8 mouse cellular contexts compared by ENCODE assay signal in genomic region chr7:44590402-44591347, GRCm38 (mm10). TPM values are rescaled to one million over a fixed set of nuclear protein-coding genes. Genes with fewer than 3 reads are reported as not detected.
DNase-seq lines count a peak whose midpoint lies in the region; ATAC-seq and TF ChIP-seq lines count a peak whose summit lies in the region.

TSS of gene Kcnc3 (plus strand) at chr7:44590664.

- ATAC-seq in hindbrain, embryonic 11.5 days (ENCODE audit: low FRiP score) = peak; percentile 91
- peak; percentile 89 for ATAC-seq in lung, embryonic 15.5 days (ENCODE audit: borderline replicate concordance, extremely low read depth, low FRiP score, low TSS enrichment)

- no peak within 1 kb of the TSS; the same call in 1 of the 2 replicates for H3K27ac ChIP-seq in hindbrain, embryonic 11.5 days (ENCODE audit: low read depth, low read length)
- H3K27ac ChIP-seq in lung, embryonic 15.5 days = peak within 1 kb of the TSS; percentile 41; the same call in 1 of the 2 replicates
- peak within 1 kb of the TSS; percentile 47 for H3K27ac ChIP-seq in olfactory bulb, adult 2 months (ENCODE audit: insufficient read depth, low read depth, low read length)

- peak; percentile 94 for TF ChIP-seq POLR2A in olfactory bulb, adult 2 months (IDR thresholded peaks at IDR 0.05; ENCODE audit: insufficient read depth, low read depth, low read length)

- under 1% methylated on average over 78 of the region's 80 CpGs for WGBS in hindbrain, embryonic 11.5 days
- WGBS in lung, embryonic 15.5 days = under 1% methylated on average over 80 of the region's 80 CpGs
- under 1% methylated on average over 78 of the region's 80 CpGs for WGBS in olfactory bulb, adult 2 months

- no peaks in the 10 kb centered on the region for H3K9me3 ChIP-seq in hindbrain, embryonic 11.5 days (ENCODE audit: control insufficient read depth, low read length)
- no peaks in the 10 kb centered on the region for H3K9me3 ChIP-seq in lung, embryonic 15.5 days

- H3K36me3 ChIP-seq in hindbrain, embryonic 11.5 days (ENCODE audit: control insufficient read depth, insufficient read depth, low read length) = no peaks in the 10 kb centered on the region
- no peaks in the 10 kb centered on the region for H3K36me3 ChIP-seq in lung, embryonic 15.5 days

- TF ChIP-seq CTCF in olfactory bulb, adult 2 months (IDR thresholded peaks at IDR 0.05; ENCODE audit: insufficient read depth, low read depth, low read length) = no peak

- DNase-seq in Muller cell, postnatal 12 days (ENCODE audit: inconsistent ontology term) = peak; percentile 99
- DNase-seq in cerebellum, postnatal 14 days = peak; percentile 95 to 98
- peak; percentile 93 to 95 for DNase-seq in frontal cortex, postnatal 10 days (ENCODE audit: low spot score in 2 of 2)
- peak; percentile 94 for DNase-seq in hindbrain, embryonic 11.5 days (ENCODE audit: low spot score)
- DNase-seq in layer of hippocampus, adult 9-11 months = peak; percentile 98
- DNase-seq in testis, postnatal 14 days (ENCODE audit: low spot score) = peak; percentile 91

- peak within 1 kb of the TSS; percentile 62 for H3K4me3 ChIP-seq in hindbrain, embryonic 11.5 days (ENCODE audit: low read depth, low read length)
- peak within 1 kb of the TSS; percentile 56 for H3K4me3 ChIP-seq in lung, embryonic 15.5 days
- peak within 1 kb of the TSS; percentile 90 for H3K4me3 ChIP-seq in olfactory bulb, adult 2 months (ENCODE audit: insufficient read depth, low read depth, low read length)

- H3K4me1 ChIP-seq in hindbrain, embryonic 11.5 days (replicated peaks; ENCODE audit: control insufficient read depth, insufficient read depth, low read length) = peaks cover 19% of the 10 kb centered on the region
- peaks cover 40% of the 10 kb centered on the region for H3K4me1 ChIP-seq in lung, embryonic 15.5 days
- peaks cover 60% of the 10 kb centered on the region for H3K4me1 ChIP-seq in olfactory bulb, adult 2 months (ENCODE audit: control insufficient read depth, insufficient read depth, low read length)

- H3K27me3 ChIP-seq in hindbrain, embryonic 11.5 days (ENCODE audit: control insufficient read depth, insufficient read depth, low read length) = peaks cover 38% of the 10 kb centered on the region
- H3K27me3 ChIP-seq in lung, embryonic 15.5 days = peaks cover 78% of the 10 kb centered on the region

- peak within 1 kb of the TSS; percentile 99 for H3K4me2 ChIP-seq in hindbrain, embryonic 11.5 days (replicated peaks; ENCODE audit: low read depth, low read length)
- peak within 1 kb of the TSS; percentile 99 for H3K4me2 ChIP-seq in lung, embryonic 15.5 days

- H3K9ac ChIP-seq in hindbrain, embryonic 11.5 days (ENCODE audit: low read depth, low read length) = peak within 1 kb of the TSS; percentile 64
- H3K9ac ChIP-seq in lung, embryonic 15.5 days = peak within 1 kb of the TSS; percentile 36

RNA-seq across cellular contexts. Expression of gene Kcnc3, which starts in this region (rescaled TPM):
- polyA plus RNA-seq in hindbrain, embryonic 11.5 days (2014; fragmentation: Nextera tagmentation; extraction: Ambion mirVana) = 1.4 and 2.1 TPM in 2 replicates
- polyA plus RNA-seq in lung, embryonic 15.5 days (2015; fragmentation: Nextera tagmentation; extraction: Ambion mirVana) = 1.5 and 2.1 TPM in 2 replicates
- not detected in 2 replicates for polyA plus RNA-seq in olfactory bulb, adult 2 months (2012; ENCODE audit: insufficient read depth, insufficient read length, low replicate concordance, missing spikeins)
